Mouse (Mus musculus): ENCODE results near the gene Babam2.
"Not testable (repeated sequence)": the region's sequence is repeated elsewhere in the genome, so short reads cannot be mapped to it uniquely, and the experiment has no call there.

Babam2 gene

DNA sequence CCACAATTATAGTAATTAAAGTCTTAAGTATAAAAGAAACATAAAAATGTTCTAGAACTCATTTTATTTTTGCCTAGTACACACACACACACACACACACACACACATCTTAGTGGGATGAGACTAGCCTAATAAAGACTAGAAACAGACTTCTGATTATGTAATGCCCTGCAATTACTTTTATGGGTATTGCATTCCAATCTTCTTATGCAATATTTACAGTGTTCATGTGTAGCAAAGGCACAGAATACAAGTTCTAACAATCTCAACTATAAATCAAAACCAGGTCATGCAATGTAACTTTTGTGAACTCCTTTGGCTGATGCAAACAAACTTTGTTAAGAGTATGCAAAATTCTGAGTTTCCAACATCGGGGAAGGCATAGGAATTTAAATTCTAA, 155.3 kb downstream of the Babam2 start:
- H3K36me3 ChIP-seq (ENCODE audit: control insufficient read depth, insufficient read depth, low read length, poor library complexity, severe bottlenecking) = no peaks in the 10 kb centered on the region
- no peak for DNase-seq (ENCODE audit: low read depth, low spot score)
- no peaks in the 10 kb centered on the region for H3K27me3 ChIP-seq (ENCODE audit: control insufficient read depth, insufficient read depth, low read length, poor library complexity, severe bottlenecking)

DNA sequence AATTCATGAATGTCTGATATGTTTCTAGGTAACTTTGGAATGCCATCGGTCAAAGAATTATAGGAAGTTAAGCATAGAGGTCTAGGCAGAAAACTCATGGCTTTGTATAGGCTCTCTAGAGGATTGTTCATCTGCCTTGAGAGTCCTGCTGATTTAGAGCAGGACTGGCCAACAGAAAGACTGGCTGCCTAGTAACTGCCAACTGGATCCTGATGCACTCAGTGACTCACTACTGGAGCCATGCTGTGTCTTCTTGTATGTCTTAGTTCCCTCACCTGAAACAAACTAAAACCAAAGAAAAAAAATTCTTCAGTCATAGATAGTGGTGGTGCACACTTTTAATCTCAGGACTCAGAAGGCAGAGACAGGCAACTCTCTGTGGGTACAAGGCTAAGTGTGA, 156.3 kb downstream of the Babam2 start:
- no peaks in the 10 kb centered on the region for H3K36me3 ChIP-seq (ENCODE audit: control insufficient read depth, insufficient read depth, low read length, poor library complexity, severe bottlenecking)

DNA sequence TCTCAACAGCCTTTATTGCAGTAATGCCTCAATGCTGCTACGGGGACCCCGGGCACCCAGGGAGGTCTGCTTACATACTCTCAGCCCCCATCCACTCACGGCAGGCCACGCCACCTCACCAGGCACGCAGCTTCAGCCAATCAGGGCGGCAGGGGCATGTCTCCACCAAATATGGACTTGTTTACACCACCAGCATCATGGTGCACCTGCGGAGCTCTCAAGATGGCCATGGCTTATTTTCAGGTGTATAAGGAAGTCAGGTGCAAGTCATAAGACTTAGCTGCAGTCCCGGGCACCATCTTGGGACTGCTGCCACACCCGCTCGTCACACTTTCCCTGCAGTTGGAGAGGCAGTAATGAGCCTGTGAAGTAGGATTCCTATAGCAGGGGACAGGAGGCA, 161.4 kb downstream of the Babam2 start:
- DNase-seq (ENCODE audit: low read depth, low spot score); H3K36me3 ChIP-seq (ENCODE audit: control insufficient read depth, insufficient read depth, low read length, poor library complexity, severe bottlenecking); H3K27me3 ChIP-seq (ENCODE audit: control insufficient read depth, insufficient read depth, low read length, poor library complexity, severe bottlenecking): not testable (repeated sequence)

More for the DNA sequence above, 156.3 kb downstream of the Babam2 start:
- DNase-seq (ENCODE audit: low read depth, low spot score) = no peak
- H3K27me3 ChIP-seq (ENCODE audit: control insufficient read depth, insufficient read depth, low read length, poor library complexity, severe bottlenecking) = no peaks in the 10 kb centered on the region

DNA sequence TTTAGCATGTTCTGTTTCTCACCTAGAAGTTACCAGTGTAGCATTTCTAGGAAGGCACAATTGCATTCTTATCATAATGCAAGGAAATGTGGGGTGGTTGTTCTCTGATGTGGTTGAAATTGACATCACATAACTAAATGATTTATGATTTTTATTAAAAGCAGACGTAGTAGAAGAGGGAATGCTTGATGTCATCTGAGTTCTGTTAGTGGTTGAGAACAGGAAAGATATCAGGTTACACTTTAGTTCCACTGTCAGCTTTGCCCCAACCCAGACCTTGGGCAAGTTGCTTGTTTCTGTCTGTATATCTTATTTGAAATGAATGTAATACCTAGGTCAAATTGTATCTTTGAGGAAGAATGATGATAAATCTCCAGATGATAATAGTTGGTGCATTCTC, 162.9 kb downstream of the Babam2 start:
- H3K36me3 ChIP-seq (ENCODE audit: control insufficient read depth, insufficient read depth, low read length, poor library complexity, severe bottlenecking) = no peaks in the 10 kb centered on the region
- H3K27me3 ChIP-seq (ENCODE audit: control insufficient read depth, insufficient read depth, low read length, poor library complexity, severe bottlenecking) = no peaks in the 10 kb centered on the region
- DNase-seq (ENCODE audit: low read depth, low spot score) = no peak

DNA sequence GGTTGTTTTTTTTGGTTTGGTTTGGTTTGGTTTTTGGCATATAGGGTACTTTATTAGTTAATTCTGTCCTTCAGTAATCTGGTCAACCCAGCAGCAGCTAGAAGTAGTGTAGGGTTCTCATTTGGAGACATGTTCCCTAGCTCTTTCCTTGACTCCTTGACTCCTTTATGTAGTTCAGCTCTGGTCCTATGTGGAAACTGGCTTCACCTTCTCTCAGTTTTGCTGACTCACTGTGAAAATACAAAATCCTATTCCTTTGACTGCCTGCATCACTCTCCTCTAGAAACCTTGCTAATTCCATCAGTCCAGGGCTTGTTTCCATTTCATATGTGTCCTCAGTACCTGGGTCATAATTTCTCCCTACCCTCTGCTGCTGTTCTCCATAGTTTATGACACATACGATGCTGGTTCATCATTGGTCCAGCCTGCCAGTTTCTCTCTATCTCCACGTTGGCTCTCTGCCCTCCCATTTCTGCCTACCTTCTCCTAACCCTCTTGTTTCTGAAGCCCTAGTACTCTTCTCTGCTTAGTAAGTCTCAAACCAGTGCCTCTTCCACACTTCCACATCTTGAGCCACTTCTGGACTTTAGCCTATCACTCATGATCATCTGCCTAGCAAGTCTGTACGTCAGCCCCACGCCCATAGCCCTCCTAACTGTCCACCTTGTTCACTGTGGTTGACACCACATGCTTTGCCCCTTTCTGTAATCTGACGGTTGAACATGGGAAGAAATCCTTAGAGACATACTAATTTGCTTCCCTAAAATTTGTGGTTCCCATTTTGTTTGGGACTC, 163.5 kb downstream of the Babam2 start:
- Histone ChIP-seq H3K36me3 (ENCODE audit: control insufficient read depth, insufficient read depth, low read length, poor library complexity, severe bottlenecking) (no peaks in the 10 kb centered on the region), H3K27me3 (ENCODE audit: control insufficient read depth, insufficient read depth, low read length, poor library complexity, severe bottlenecking) (no peaks in the 10 kb centered on the region)
- no peak for DNase-seq (ENCODE audit: low read depth, low spot score)

DNA sequence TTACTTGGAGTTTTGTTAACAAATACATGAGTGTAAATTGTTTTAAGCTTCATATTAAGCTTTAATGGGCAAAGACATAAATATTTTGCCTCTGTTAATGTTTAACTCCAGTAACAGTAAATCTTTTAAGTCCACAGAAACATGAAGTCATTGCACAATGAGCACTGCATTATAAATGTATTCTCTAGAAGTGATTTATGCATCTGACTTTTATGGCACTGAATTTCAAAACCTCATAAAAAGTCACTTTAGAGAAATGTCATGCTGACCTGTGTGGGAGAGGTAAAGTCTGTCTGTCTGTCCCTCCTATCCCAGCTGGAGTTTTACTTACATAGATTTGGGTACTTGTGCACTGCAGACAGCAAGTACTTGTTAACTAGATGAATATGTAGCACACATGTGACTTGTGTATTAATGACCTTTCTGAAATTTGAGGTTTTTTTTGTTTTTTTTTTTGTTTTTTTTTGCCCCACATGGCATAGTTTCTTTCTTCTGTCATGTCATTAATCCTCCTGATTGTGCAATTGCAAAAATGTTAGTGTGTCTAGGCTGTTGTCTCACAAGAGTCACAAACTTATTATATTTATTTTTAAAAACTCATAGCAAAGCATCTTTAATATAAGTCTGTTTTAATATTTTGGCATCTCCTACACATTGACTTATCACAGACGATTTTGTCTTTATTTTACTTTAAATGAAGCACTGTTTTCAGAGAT, 165.4 kb downstream of the Babam2 start:
- no peaks in the 10 kb centered on the region for H3K36me3 ChIP-seq (ENCODE audit: control insufficient read depth, insufficient read depth, low read length, poor library complexity, severe bottlenecking)

DNA sequence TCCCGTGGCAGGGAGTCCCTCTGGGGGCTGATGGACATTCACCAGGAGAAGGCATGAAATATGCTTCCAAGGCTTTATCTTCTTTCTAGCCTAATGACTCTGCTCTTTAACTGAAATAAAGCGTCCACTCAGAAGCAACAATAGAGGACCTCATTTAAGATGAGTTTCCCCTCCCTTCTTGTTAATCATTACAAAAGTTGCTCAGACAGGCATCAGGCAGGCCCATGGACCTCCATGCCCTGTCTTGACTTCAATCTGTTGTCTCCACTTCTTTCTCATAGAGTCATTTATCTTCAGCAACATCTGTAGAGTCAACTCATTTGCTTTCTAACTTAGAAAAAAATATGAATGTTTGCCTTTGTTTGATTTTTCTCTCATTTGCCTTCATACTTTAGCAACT, 166.6 kb downstream of the Babam2 start:
- Histone ChIP-seq H3K27me3 (ENCODE audit: control insufficient read depth, insufficient read depth, low read length, poor library complexity, severe bottlenecking) (no peaks in the 10 kb centered on the region), H3K36me3 (ENCODE audit: control insufficient read depth, insufficient read depth, low read length, poor library complexity, severe bottlenecking) (no peaks in the 10 kb centered on the region)
- DNase-seq (ENCODE audit: low read depth, low spot score) = no peak

More for the DNA sequence above, 165.4 kb downstream of the Babam2 start:
- DNase-seq (ENCODE audit: low read depth, low spot score) = no peak
- H3K27me3 ChIP-seq (ENCODE audit: control insufficient read depth, insufficient read depth, low read length, poor library complexity, severe bottlenecking) = no peaks in the 10 kb centered on the region

DNA sequence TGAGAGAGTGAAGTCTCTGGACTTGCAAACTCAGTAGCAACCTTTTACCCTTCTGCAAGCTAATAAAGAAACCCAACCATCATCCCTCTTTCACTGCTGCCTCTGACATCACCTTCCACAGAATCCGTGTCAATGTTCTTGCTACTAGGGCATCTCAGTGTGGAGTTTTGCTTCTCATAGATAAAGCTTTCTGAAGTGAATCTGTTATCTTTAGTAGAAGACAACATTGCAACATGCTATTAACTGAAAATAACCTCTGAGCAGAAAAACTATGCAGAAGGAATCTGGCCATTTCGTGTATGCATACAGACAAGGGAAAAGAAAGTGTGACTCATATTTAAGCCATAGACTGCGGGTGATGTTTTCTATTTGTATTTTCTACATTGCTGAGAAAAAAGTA, 168.6 kb downstream of the Babam2 start:
- Histone ChIP-seq H3K27me3 (ENCODE audit: control insufficient read depth, insufficient read depth, low read length, poor library complexity, severe bottlenecking) (no peaks in the 10 kb centered on the region), H3K36me3 (ENCODE audit: control insufficient read depth, insufficient read depth, low read length, poor library complexity, severe bottlenecking) (no peaks in the 10 kb centered on the region)
- no peak for DNase-seq (ENCODE audit: low read depth, low spot score)

DNA sequence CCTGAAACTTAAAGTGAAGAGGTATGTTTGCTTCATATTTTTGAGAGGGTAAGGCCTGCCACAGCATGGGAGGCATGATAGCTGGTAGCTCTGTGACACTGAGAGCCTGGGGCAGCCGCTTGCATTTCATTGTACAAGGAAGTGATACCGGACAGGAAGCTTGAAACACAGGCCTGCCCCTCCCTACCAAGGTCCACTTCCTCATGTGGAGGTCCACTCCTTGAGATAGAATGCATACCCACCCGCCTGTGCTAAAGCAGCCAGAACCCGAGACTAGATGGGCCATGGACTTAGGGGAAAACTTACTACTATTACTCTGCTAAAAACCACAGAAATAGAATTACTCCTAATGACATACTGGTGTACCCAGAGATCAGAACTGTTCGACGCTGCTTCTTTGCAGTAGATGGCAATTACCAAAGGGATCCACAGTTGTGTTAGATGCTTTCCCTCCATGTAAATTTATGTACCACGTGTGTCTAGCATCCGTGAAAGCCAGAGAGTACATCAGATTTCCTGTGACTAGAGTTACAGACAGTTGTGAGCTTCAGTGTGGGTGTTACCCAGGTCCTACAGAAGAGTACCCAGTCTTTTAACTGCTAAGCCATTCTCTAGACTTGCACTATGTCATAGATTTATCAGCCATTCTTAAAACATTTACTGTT, 173.5 kb downstream of the Babam2 start:
- peak; percentile 80 for DNase-seq (ENCODE audit: low read depth, low spot score)
- no peaks in the 10 kb centered on the region for H3K27me3 ChIP-seq (ENCODE audit: control insufficient read depth, insufficient read depth, low read length, poor library complexity, severe bottlenecking)
- H3K36me3 ChIP-seq (ENCODE audit: control insufficient read depth, insufficient read depth, low read length, poor library complexity, severe bottlenecking) = no peaks in the 10 kb centered on the region

DNA sequence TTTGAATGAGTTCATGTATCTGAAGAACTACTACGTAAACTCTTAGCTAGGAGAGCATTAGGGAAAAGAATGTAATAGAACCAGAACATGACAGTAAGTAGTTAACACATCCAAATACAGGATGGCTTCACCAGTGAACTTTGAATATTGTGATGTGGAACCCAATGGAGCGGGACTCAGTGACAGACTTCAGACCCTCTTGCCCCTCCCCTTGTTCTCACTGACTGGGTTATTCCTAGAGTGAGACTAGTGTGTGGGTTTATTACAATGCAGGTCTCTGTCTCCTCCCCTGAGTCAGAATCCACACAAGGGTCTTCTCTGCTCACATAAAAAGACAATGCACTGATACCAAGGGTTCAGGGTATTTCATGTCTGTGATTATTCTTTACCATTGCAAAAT, 175.8 kb downstream of the Babam2 start:
- Histone ChIP-seq H3K27me3 (ENCODE audit: control insufficient read depth, insufficient read depth, low read length, poor library complexity, severe bottlenecking) (no peaks in the 10 kb centered on the region), H3K36me3 (ENCODE audit: control insufficient read depth, insufficient read depth, low read length, poor library complexity, severe bottlenecking) (no peaks in the 10 kb centered on the region)
- no peak for DNase-seq (ENCODE audit: low read depth, low spot score)

DNA sequence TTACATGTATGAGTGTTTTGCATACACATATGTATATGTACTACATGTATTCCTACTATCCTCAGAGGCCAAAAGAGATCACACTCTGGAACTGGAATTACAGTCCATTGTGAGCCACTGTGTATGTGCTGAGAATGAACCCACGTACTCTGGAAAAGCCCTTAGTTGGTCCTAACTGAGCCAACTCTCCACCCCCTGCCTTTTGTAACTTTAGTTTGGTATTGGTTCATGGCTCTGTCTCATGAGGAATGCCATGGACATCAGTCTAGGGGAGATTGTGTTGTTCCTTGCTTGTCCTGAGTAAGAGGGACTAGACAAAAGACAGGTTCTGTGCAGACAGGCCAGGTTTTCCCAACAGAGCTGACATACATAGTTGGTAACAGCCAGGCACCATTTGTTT, 177.1 kb downstream of the Babam2 start:
- Histone ChIP-seq H3K36me3 (ENCODE audit: control insufficient read depth, insufficient read depth, low read length, poor library complexity, severe bottlenecking) (no peaks in the 10 kb centered on the region), H3K27me3 (ENCODE audit: control insufficient read depth, insufficient read depth, low read length, poor library complexity, severe bottlenecking) (no peaks in the 10 kb centered on the region)
- DNase-seq (ENCODE audit: low read depth, low spot score) = no peak

DNA sequence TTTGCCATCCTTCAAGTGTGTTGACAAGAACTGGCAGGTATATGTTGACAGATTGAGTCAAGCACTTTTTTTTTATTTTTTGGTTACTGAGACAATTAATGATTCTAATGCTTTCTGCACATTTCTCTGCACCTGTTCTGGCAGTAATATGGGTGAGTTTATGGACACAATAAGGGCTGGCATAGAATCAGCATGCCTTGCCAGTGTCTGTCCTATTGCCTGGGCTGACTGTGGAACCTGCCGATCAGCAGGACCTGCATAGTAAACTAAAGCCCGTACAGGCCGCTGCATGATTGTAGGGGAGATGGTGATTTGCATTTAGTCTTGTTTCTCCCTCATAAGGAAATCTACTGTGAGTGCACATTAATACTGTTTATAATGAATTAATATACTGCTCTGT, 178.0 kb downstream of the Babam2 start:
- no peak for DNase-seq (ENCODE audit: low read depth, low spot score)
- Histone ChIP-seq H3K36me3 (ENCODE audit: control insufficient read depth, insufficient read depth, low read length, poor library complexity, severe bottlenecking) (no peaks in the 10 kb centered on the region), H3K27me3 (ENCODE audit: control insufficient read depth, insufficient read depth, low read length, poor library complexity, severe bottlenecking) (no peaks in the 10 kb centered on the region)

DNA sequence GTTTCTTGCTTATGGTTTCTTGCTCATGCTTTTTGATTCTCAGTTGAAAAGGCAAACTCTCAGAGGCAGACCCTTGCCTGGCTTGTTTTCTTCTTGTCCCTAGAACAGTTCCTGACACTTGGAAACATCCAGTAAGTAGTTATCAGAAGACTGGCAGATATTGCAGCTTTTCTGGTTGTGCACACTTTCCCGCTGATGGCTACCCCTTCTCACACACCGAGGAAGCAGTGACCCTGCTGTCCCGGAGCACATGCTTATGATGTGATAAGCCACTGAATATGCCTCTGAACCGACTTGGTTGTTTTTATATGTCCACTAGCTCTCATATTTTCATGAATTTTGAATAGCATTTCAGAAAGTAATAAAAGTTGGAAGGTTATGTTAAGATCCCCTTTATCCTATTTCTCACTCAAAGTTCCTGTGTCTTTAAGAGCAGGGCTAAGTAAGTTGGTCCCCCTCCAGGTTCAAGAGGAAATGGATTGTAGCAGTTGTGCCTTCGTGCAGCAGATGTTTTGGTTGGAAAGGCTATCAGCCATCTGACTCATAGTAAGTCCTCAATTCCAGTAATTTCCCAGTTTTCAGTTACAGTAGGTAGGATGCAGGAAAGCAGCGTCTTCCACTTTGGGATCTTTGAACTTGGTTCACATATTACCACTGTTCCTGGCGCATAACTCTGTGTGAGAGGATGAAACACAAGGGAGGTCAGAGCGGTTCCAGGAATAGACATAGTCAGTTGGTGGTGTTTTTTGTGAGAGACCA, 178.9 kb downstream of the Babam2 start:
- Histone ChIP-seq H3K27me3 (ENCODE audit: control insufficient read depth, insufficient read depth, low read length, poor library complexity, severe bottlenecking) (no peaks in the 10 kb centered on the region), H3K36me3 (ENCODE audit: control insufficient read depth, insufficient read depth, low read length, poor library complexity, severe bottlenecking) (no peaks in the 10 kb centered on the region)
- DNase-seq (ENCODE audit: low read depth, low spot score) = no peak

DNA sequence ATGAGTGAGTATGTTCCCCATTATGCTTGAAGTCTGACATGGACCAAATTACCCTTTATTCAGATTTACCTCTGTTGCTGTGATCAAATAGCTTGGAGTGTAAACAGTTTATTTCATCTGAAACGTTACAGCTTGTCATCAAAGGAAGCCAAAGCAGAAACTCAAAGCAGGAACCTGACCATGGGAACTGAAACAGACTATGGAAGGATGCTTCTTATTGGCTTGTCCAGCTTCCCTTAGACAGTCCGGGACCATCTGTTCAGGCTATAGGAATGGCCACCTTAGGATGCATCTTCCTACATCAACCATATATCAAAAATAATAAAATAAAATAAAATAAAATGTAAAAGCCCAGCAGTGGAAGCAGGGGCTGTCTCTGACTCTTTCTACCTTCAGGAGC, 183.0 kb downstream of the Babam2 start:
- Histone ChIP-seq H3K27me3 (ENCODE audit: control insufficient read depth, insufficient read depth, low read length, poor library complexity, severe bottlenecking) (no peaks in the 10 kb centered on the region), H3K36me3 (ENCODE audit: control insufficient read depth, insufficient read depth, low read length, poor library complexity, severe bottlenecking) (no peaks in the 10 kb centered on the region)
- no peak for DNase-seq (ENCODE audit: low read depth, low spot score)
